Mouse (Mus musculus): ENCODE measurements around the gene Kiz. TPM values are rescaled to one million over a fixed set of nuclear protein-coding genes. Genes with fewer than 3 reads are reported as not detected.

Kiz gene
- polyA plus RNA-seq, 2 experiments = 19.8 to 27.8 TPM

DNA sequence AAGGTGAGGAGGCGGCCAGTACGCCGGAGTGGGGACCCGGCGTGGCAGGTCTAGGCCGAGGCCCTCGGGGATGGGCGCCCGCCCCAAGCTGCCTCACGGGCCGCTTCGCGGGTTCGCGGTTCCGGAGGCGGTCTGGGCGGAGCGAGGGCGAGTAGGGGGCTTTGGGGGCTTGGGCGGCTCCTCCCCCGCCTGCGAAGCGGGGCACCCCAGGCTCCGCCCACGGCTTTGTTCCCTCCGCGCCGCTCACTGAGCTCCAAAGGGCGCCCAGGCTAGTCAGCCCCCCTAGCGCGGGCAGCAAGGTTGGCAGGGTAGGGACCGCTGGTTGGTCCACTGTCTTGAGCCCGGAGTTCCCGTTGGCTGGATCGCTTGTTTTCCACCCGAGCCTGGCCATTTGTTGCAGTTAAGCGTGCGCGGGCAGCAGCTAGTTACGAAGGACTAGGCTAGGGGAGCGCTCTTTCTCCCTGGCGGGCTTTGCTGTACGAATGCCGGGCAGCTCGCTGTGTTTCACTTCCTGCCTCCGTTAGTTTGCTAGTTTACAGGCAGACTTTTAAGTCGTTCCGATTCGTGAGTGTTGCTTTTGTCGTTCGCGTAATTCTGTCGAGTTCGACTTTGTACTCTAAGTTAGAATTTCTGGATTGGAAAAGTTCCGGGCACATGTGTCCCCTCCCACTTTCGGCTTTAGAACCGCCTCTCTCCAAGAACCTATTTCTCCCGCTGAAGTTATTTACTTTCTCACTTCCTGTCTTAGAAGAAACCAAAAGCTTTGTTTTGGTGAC is 157.7 kb downstream of the Kiz start:
- H3K36me3 ChIP-seq (ENCODE audit: control insufficient read depth, insufficient read depth, low read length) = no peaks in the 10 kb centered on the region
- H3K4me1 ChIP-seq (ENCODE audit: control insufficient read depth, insufficient read depth, low read length) = peaks cover 6% of the 10 kb centered on the region
- peak; percentile 85 for DNase-seq (ENCODE audit: low spot score)
- no peaks in the 10 kb centered on the region for H3K9me3 ChIP-seq (ENCODE audit: control insufficient read depth, low read length)
- H3K27me3 ChIP-seq (ENCODE audit: control insufficient read depth, insufficient read depth, low read length) = no peaks in the 10 kb centered on the region
- H3K4me3 ChIP-seq (replicated peaks; ENCODE audit: low read length) = peak overlapping the region; percentile 85
- TF ChIP-seq POLR2A (IDR thresholded peaks at IDR 0.05; ENCODE audit: borderline replicate concordance, extremely low read depth, insufficient read depth, insufficient read length) = peak; percentile 75; the same call in 1 of the 2 replicates
- under 1% methylated on average over 44 of the region's 59 CpGs for WGBS
- H3K9ac ChIP-seq (ENCODE audit: low read depth, low read length, severe bottlenecking) = peak overlapping the region; percentile 91
- ATAC-seq (ENCODE audit: low FRiP score, low read depth) = peak; percentile 91
- H3K27ac ChIP-seq (replicated peaks; ENCODE audit: low read depth, low read length) = peak overlapping the region; percentile 98
- peak overlapping the region; percentile 79 for H3K4me2 ChIP-seq (replicated peaks; ENCODE audit: low read depth, low read length, severe bottlenecking)

DNA sequence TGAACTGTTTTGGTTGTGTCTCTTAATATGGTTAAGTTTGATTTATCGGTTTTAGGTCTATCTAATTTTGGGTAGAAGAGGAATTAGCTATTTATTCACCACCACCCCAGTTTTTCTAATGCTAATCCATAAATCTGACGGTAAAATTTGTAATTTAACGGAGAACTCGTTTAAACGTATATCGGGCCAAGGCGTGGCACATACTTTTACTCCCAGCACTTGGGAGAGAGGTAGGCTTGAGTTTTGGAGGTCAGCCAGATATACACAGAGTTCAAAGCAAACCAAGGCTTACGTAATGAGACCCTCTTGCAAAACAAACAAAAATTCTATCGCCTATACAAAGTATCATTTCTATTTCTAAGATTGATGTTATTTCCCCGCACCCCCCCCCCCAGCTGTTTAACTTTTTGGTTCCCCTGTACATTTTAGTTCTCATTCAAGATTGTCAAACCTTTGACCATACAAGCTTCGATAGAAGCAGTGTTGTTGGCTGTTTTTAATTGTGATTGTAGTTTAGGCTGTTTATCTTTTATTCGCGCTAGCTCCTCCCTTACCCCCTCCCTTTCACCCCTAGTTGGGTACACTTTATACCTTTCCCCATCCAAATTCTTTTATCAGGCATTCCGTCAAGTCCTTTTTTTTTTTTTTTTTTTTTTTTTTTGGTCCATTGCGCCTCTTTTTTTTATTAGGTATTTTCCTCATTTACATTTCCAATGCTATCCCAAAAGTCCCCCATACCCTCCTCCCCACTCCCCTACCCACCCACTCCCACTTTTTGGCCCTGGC is 158.6 kb downstream of the Kiz start:
- Histone ChIP-seq H3K4me2 (replicated peaks; ENCODE audit: low read depth, low read length, severe bottlenecking) (peak overlapping the region; percentile 79), H3K9ac (ENCODE audit: low read depth, low read length, severe bottlenecking) (peak overlapping the region; percentile 91), H3K9me3 (ENCODE audit: control insufficient read depth, low read length) (no peaks in the 10 kb centered on the region), H3K4me3 (replicated peaks; ENCODE audit: low read length) (peak overlapping the region; percentile 85), H3K36me3 (ENCODE audit: control insufficient read depth, insufficient read depth, low read length) (no peaks in the 10 kb centered on the region), H3K27ac (replicated peaks; ENCODE audit: low read depth, low read length) (peak overlapping the region; percentile 98), H3K4me1 (ENCODE audit: control insufficient read depth, insufficient read depth, low read length) (peaks cover 6% of the 10 kb centered on the region), H3K27me3 (ENCODE audit: control insufficient read depth, insufficient read depth, low read length) (no peaks in the 10 kb centered on the region)
- DNase-seq (ENCODE audit: low spot score) (no peak), ATAC-seq (ENCODE audit: low FRiP score, low read depth) (no peak)
- no peak for TF ChIP-seq POLR2A (IDR thresholded peaks at IDR 0.05; ENCODE audit: borderline replicate concordance, extremely low read depth, insufficient read depth, insufficient read length)
- WGBS = 22% methylated on average over 15 of the region's 15 CpGs

Other genes starting within 250 kb of the Kiz start
- 40.0 and 57.0 TPM in 2 replicates for gene Xrn2, start 157.1 kb downstream of the Kiz start, polyA plus RNA-seq (2012; rRNA removed)
- gene Xrn2, start 157.1 kb downstream of the Kiz start, polyA plus RNA-seq (2014; fragmentation: Nextera tagmentation; extraction: Ambion mirVana) = 81.8 and 86.2 TPM in 2 replicates
- gene Nkx2-4, start 229.6 kb downstream of the Kiz start, polyA plus RNA-seq (2012; rRNA removed) = not detected in 2 replicates
- gene Nkx2-4, start 229.6 kb downstream of the Kiz start, polyA plus RNA-seq (2014; fragmentation: Nextera tagmentation; extraction: Ambion mirVana) = not detected in 2 replicates